Mouse (Mus musculus): ENCODE measurements at regions not wholly inside any gene's neighbourhood (a gene's known extent, or its start where the extent isn't known, plus 50 kb on each side); places are given as distances from the start of the nearest gene placed in this dataset.

DNA sequence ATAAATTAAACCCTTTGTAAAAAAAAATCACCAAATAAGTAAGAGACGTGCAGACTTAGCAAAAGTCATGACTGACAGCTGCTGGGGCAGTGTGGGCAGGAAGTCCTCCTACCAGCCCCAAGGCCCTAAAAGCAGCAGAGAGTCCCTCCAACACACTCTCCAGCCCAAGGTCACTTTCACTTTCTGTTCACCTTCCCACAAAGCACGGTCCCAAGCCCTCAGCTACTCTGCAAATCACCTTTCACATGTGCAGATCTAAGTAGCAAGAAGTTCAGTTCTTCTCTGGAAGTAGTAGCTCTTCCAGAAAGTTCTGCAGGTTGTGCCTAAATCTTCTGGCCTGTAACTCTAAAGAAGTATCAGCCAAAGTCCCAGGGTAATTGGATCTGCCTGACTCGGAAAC lies 120.8 kb upstream of the Gm26657 start:
- WGBS, result 88% methylated on average over 3 of the region's 3 CpGs
- Histone ChIP-seq H3K27me3 (no peaks in the 10 kb centered on the region), H3K4me1 (replicated peaks) (no peaks in the 10 kb centered on the region), H3K9me3 (no peaks in the 10 kb centered on the region), H3K9ac (replicated peaks) (no peak overlapping the region), H3K4me2 (replicated peaks) (no peak overlapping the region), H3K4me3 (replicated peaks) (no peak overlapping the region), H3K27ac (no peak overlapping the region), H3K36me3 (no peaks in the 10 kb centered on the region)
- ATAC-seq, result no peak

- ATAC-seq, result no peak
- no peaks in the 10 kb centered on the region for H3K9me3 ChIP-seq
- no peak overlapping the region for H3K27ac ChIP-seq
- no peak overlapping the region for H3K9ac ChIP-seq (replicated peaks)
- 94% methylated on average over 5 of the region's 5 CpGs for WGBS
- H3K27me3 ChIP-seq, result no peaks in the 10 kb centered on the region
- no peaks in the 10 kb centered on the region for H3K4me1 ChIP-seq (replicated peaks)
- H3K4me2 ChIP-seq (replicated peaks), result no peak overlapping the region
- no peaks in the 10 kb centered on the region for H3K36me3 ChIP-seq
- H3K4me3 ChIP-seq (replicated peaks), result no peak overlapping the region
These were observed 121.4 kb upstream of the Gm26657 start for GRCm38 (mm10) chr4:56618433-56618832.

DNA sequence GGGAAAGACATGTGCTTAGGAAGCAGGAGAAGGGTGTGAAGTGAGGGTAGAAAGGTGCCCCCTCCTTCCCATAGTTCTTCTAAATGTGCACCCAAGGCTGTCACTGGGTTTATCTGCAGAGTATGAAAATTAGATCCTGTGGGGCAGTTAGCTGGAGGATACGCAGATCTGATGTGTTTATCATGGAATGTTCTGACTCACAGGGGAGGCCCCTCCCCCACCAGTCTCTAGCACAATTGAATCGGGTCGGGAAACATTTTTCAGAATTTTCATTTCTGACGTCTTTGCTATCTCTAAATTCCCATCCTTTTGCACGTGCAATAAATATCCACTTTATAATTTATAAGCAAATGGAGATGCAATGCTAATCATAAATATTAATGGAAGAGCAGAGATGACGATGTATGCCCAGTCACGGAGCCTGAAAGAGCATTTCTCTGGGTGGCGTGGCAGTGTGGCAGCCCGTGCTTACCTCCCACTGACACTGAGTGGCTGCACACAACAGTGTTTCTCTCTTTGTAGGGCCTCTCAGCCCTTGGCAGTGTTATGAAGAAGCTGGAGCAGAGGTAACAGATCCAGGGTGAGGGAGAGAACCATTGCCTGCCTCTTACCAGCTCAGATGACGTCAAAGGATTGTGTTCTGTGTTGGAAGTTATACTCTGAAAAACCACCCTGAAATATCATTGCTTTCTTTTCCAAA lies 122.1 kb upstream of the Gm26657 start:
- ATAC-seq, result no peak
- no peaks in the 10 kb centered on the region for H3K4me1 ChIP-seq (replicated peaks)
- H3K27ac ChIP-seq, result no peak overlapping the region
- H3K9ac ChIP-seq (replicated peaks), result no peak overlapping the region
- no peak overlapping the region for H3K4me3 ChIP-seq (replicated peaks)
- no peak overlapping the region for H3K4me2 ChIP-seq (replicated peaks)
- no peaks in the 10 kb centered on the region for H3K27me3 ChIP-seq
- WGBS, result 77% methylated on average over 10 of the region's 10 CpGs
- no peaks in the 10 kb centered on the region for H3K36me3 ChIP-seq
- H3K9me3 ChIP-seq, result no peaks in the 10 kb centered on the region

DNA sequence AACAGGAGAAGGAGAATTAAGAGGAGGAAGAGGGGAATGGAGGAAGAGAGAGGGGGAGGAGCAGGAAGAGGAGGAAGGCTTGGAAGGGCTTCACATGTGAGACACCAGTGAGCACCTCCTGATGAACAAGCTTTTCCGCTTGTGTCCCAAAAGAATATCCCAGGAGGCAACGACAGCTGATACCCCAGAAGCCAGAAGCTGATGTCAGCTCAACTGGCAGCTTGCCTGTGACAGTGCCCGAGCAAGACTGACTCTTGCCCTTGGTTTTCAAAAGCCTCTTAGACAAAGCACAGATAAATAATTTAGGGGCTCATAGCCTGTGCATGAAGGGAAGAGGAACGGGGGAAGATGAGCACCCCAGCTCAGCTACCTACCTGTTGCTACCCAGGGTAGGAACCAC lies 127.5 kb upstream of the Gm26657 start:
- Histone ChIP-seq H3K27ac (no peak overlapping the region), H3K27me3 (no peaks in the 10 kb centered on the region), H3K36me3 (no peaks in the 10 kb centered on the region), H3K4me3 (replicated peaks) (no peak overlapping the region), H3K4me2 (replicated peaks) (no peak overlapping the region), H3K4me1 (replicated peaks) (no peaks in the 10 kb centered on the region), H3K9me3 (no peaks in the 10 kb centered on the region), H3K9ac (replicated peaks) (no peak overlapping the region)
- WGBS, result 81% methylated on average over 4 of the region's 4 CpGs
- no peak for ATAC-seq

DNA sequence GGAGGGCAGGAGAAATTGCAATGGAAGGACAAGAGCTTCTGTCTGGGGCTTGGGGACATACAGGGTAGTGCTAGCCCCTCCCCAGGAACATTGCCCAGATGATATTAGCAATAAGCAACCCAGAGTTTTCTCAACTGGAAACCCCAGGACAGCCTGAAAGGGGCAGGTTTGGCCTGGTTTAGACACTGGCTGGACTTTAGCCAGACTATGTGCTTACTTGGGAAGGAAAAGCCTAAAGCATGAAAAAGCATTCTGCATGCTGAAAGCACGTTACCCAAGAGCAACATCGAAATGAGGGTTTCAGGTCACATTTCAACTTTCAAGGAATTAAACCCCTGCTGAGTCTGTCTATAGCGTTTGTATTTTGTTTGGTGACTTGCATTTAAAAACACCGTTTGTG lies 128.1 kb upstream of the Gm26657 start:
- Histone ChIP-seq H3K27me3 (no peaks in the 10 kb centered on the region), H3K9ac (replicated peaks) (no peak overlapping the region), H3K36me3 (no peaks in the 10 kb centered on the region), H3K4me3 (replicated peaks) (no peak overlapping the region), H3K9me3 (no peaks in the 10 kb centered on the region), H3K4me1 (replicated peaks) (no peaks in the 10 kb centered on the region), H3K4me2 (replicated peaks) (no peak overlapping the region), H3K27ac (no peak overlapping the region)
- no peak for ATAC-seq
- WGBS, result 34% methylated on average over 4 of the region's 4 CpGs

GRCm38 (mm10) chr4:56610273-56610672 lies 129.6 kb upstream of the Gm26657 start:
- Histone ChIP-seq H3K4me3 (replicated peaks) (no peak overlapping the region), H3K27ac (no peak overlapping the region), H3K9me3 (no peaks in the 10 kb centered on the region), H3K4me1 (replicated peaks) (no peaks in the 10 kb centered on the region), H3K9ac (replicated peaks) (no peak overlapping the region), H3K36me3 (no peaks in the 10 kb centered on the region), H3K27me3 (no peaks in the 10 kb centered on the region), H3K4me2 (replicated peaks) (no peak overlapping the region)
- no peak for ATAC-seq
- WGBS, result 73% methylated on average over 6 of the region's 6 CpGs

- Histone ChIP-seq H3K4me1 (replicated peaks) (no peaks in the 10 kb centered on the region), H3K27ac (no peak overlapping the region), H3K36me3 (no peaks in the 10 kb centered on the region), H3K9ac (replicated peaks) (no peak overlapping the region), H3K4me2 (replicated peaks) (no peak overlapping the region), H3K9me3 (no peaks in the 10 kb centered on the region), H3K4me3 (replicated peaks) (no peak overlapping the region), H3K27me3 (no peaks in the 10 kb centered on the region)
- 89% methylated on average over 4 of the region's 4 CpGs for WGBS
- ATAC-seq, result no peak
These were observed 131.2 kb upstream of the Gm26657 start for GRCm38 (mm10) chr4:56608701-56609100.

GRCm38 (mm10) chr4:56598398-56598797 lies 141.5 kb upstream of the Gm26657 start:
- H3K36me3 ChIP-seq, result no peaks in the 10 kb centered on the region
- no peak overlapping the region for H3K4me3 ChIP-seq (replicated peaks)
- H3K27ac ChIP-seq, result no peak overlapping the region
- no peak for ATAC-seq
- H3K9me3 ChIP-seq, result no peaks in the 10 kb centered on the region; the same call in 1 of the 2 replicates
- 87% methylated on average over 2 of the region's 2 CpGs for WGBS
- no peak overlapping the region for H3K4me2 ChIP-seq (replicated peaks)
- H3K9ac ChIP-seq (replicated peaks), result no peak overlapping the region
- no peaks in the 10 kb centered on the region for H3K4me1 ChIP-seq (replicated peaks)
- no peaks in the 10 kb centered on the region for H3K27me3 ChIP-seq

- Histone ChIP-seq H3K4me2 (replicated peaks) (no peak overlapping the region), H3K9me3 (no peaks in the 10 kb centered on the region; the same call in 1 of the 2 replicates), H3K4me1 (replicated peaks) (no peaks in the 10 kb centered on the region), H3K36me3 (no peaks in the 10 kb centered on the region), H3K4me3 (replicated peaks) (no peak overlapping the region), H3K9ac (replicated peaks) (no peak overlapping the region), H3K27ac (no peak overlapping the region), H3K27me3 (no peaks in the 10 kb centered on the region)
- no peak for ATAC-seq
These were observed 141.9 kb upstream of the Gm26657 start for GRCm38 (mm10) chr4:56597931-56598330.

DNA sequence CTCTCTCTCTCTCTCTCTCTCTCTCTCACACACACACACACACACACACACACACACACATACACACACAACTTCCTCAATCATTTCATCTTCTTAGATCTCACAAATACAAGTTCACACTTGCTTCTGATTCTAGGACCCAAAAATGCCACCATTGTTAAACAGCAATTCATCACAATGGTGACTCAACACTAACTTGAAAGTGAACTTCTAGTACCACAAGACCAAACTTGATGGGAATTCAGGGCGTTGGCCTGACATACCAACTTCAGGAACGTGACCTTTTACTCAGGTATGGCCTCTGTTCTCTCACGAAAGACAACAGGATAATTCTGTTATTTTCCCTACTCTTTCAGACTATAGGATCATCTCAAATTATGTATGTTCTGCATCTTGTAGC lies 157.5 kb upstream of the Gm26657 start:
- no peak for ATAC-seq
- Histone ChIP-seq H3K4me2 (replicated peaks) (no peak overlapping the region), H3K9ac (replicated peaks) (no peak overlapping the region), H3K4me1 (replicated peaks) (no peaks in the 10 kb centered on the region), H3K27ac (no peak overlapping the region), H3K36me3 (no peaks in the 10 kb centered on the region), H3K4me3 (replicated peaks) (no peak overlapping the region), H3K27me3 (no peaks in the 10 kb centered on the region), H3K9me3 (no peaks in the 10 kb centered on the region)
- 77% methylated on average over 3 of the region's 3 CpGs for WGBS

DNA sequence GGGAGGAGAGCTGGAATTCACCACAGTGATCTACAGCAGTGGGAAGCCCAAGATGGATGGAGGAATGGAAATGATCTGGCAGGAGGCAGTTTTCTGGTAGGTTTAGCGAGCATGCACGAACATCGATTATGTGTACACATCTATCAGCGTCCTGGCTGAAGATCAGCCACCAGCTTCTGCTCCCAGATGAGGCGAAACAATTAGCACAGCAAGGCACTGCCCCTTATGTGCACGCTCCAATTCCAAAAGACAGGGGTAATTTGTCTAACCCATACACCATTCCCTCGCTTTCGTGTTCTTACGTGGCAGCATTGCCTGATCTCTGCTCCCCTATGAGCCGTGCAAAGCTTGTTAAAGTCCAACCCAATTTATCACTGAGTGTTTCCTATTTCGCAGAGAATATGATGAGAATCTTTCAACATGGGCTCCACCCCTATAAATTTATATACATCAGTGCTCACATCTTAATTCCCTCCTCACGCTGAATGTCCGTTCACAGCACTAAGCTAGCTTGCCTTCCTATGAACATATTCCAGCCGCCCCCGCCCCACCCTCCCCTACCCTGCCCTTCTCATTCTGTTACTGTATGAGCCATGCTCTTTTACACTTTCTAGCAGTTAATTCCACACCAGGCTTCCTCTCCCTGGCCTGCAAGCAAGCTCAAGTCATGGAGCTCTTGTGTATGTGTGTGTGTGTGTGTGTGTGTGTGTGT lies 162.9 kb upstream of the Gm26657 start:
- H3K4me1 ChIP-seq (replicated peaks), result no peaks in the 10 kb centered on the region
- WGBS, result 85% methylated on average over 15 of the region's 15 CpGs
- H3K4me2 ChIP-seq (replicated peaks), result no peak overlapping the region
- no peaks in the 10 kb centered on the region for H3K27me3 ChIP-seq
- no peaks in the 10 kb centered on the region for H3K36me3 ChIP-seq
- no peak overlapping the region for H3K4me3 ChIP-seq (replicated peaks)
- no peak overlapping the region for H3K27ac ChIP-seq
- no peak overlapping the region for H3K9ac ChIP-seq (replicated peaks)
- ATAC-seq, result no peak
- H3K9me3 ChIP-seq, result no peaks in the 10 kb centered on the region

DNA sequence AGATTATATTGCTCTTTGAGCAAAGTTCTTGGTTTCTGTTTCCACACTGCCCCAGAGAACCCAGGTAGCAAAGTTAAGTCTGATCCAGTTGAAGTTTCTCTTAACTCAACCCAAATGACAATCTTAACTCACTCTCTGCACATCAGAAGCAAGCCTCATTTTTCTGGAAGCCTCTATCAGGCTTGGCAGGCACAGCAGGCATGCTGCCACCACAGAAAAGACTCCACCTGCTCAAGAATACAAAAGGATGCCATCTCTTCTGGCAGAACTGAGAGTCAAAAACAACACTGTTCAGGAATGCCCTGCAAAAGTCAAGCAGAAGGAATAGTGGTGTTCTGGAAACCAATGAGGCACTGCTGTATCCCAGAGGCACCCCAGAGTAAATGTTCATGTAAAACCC lies 187.7 kb upstream of the Gm26657 start:
- Histone ChIP-seq H3K9me3 (no peaks in the 10 kb centered on the region), H3K36me3 (no peaks in the 10 kb centered on the region), H3K27ac (no peak overlapping the region), H3K4me1 (replicated peaks) (no peaks in the 10 kb centered on the region), H3K9ac (replicated peaks) (no peak overlapping the region), H3K4me3 (replicated peaks) (no peak overlapping the region), H3K4me2 (replicated peaks) (no peak overlapping the region), H3K27me3 (no peaks in the 10 kb centered on the region)
- ATAC-seq, result no peak

Measured in midbrain, embryonic 13.5 days (tissue).